Mouse (Mus musculus): ENCODE results near the gene Mbd3l2. TPM values are rescaled to one million over a fixed set of nuclear protein-coding genes. Genes with fewer than 3 reads are reported as not detected.
"Not testable (repeated sequence)": the region's sequence is repeated elsewhere in the genome, so short reads cannot be mapped to it uniquely, and the experiment has no call there.

Gene Mbd3l2
- polyA plus RNA-seq (2014; fragmentation: Nextera tagmentation; extraction: Ambion mirVana), result 0.17 TPM in 1 of 2 replicates, not detected in the other

DNA sequence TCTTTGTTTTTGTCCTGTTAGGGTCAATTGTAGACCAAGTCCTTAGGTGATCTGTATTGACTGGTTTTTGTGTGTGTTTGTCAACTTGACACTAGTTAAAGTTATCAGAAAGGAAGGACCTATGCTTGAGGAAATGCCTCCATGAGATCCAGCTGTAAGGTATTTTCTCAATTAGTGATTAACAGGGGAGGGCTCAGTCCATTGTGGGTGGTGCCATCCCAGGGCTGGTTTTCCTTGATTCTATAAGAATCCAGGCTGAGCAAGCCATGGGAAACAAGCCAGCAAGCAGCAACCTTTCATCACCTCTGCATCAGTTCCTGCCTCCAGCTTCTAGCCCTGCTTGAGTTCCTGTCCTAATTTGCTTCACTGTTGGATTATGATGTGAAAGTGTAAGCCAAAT lies at the start of gene Mbd3l2:
Gene Mbd3l2, plus strand, starts transcription at position 301 of the 400 bp plus-strand sequence.
- no peaks in the 10 kb centered on the region for H3K9me3 ChIP-seq (ENCODE audit: control insufficient read depth, low read length)
- H3K4me2 ChIP-seq (replicated peaks), result no peak within 1 kb of the TSS
- no peak within 1 kb of the TSS for H3K27ac ChIP-seq
- H3K27me3 ChIP-seq (ENCODE audit: control insufficient read depth, insufficient read depth, low read length), result no peaks in the 10 kb centered on the region
- ATAC-seq (ENCODE audit: low FRiP score) (no peak), DNase-seq (ENCODE audit: low spot score) (no peak)
- no peak within 1 kb of the TSS for H3K4me3 ChIP-seq (replicated peaks; ENCODE audit: low read length)
- H3K36me3 ChIP-seq (replicated peaks; ENCODE audit: control insufficient read depth, insufficient read depth), result no peaks in the 10 kb centered on the region
- no peak within 1 kb of the TSS for H3K9ac ChIP-seq
- H3K4me1 ChIP-seq (replicated peaks; ENCODE audit: control insufficient read depth, insufficient read depth, low read length), result no peaks in the 10 kb centered on the region

- DNase-seq (ENCODE audit: low spot score) (no peak), ATAC-seq (ENCODE audit: low FRiP score) (no peak)
- Histone ChIP-seq H3K9me3 (ENCODE audit: control insufficient read depth, low read length) (no peaks in the 10 kb centered on the region; the same call in 1 of the 2 replicates), H3K4me1 (replicated peaks; ENCODE audit: control insufficient read depth, insufficient read depth, low read length) (no peaks in the 10 kb centered on the region), H3K27ac (no peak overlapping the region), H3K4me2 (replicated peaks) (no peak overlapping the region), H3K27me3 (ENCODE audit: control insufficient read depth, insufficient read depth, low read length) (no peaks in the 10 kb centered on the region), H3K9ac (no peak overlapping the region), H3K4me3 (replicated peaks; ENCODE audit: low read length) (no peak overlapping the region), H3K36me3 (replicated peaks; ENCODE audit: control insufficient read depth, insufficient read depth) (no peaks in the 10 kb centered on the region)
- WGBS, result 37% methylated on average over 6 of the region's 6 CpGs
Measured at GRCm38 (mm10) chr9:18385782-18386181, 44.7 kb upstream of the Mbd3l2 start.

GRCm38 (mm10) chr9:18399629-18400028 lies 30.8 kb upstream of the Mbd3l2 start:
- no peak overlapping the region for H3K9ac ChIP-seq
- no peak overlapping the region for H3K4me2 ChIP-seq (replicated peaks)
- DNase-seq (ENCODE audit: low spot score) (no peak), ATAC-seq (ENCODE audit: low FRiP score) (no peak)
- WGBS, result 63% methylated on average over 1 of the region's 1 CpGs
- no peaks in the 10 kb centered on the region for H3K36me3 ChIP-seq (replicated peaks; ENCODE audit: control insufficient read depth, insufficient read depth)
- H3K27ac ChIP-seq, result no peak overlapping the region
- no peak overlapping the region for H3K4me3 ChIP-seq (replicated peaks; ENCODE audit: low read length)
- H3K9me3 ChIP-seq (ENCODE audit: control insufficient read depth, low read length), result no peaks in the 10 kb centered on the region
- no peaks in the 10 kb centered on the region for H3K27me3 ChIP-seq (ENCODE audit: control insufficient read depth, insufficient read depth, low read length)
- no peaks in the 10 kb centered on the region for H3K4me1 ChIP-seq (replicated peaks; ENCODE audit: control insufficient read depth, insufficient read depth, low read length)

DNA sequence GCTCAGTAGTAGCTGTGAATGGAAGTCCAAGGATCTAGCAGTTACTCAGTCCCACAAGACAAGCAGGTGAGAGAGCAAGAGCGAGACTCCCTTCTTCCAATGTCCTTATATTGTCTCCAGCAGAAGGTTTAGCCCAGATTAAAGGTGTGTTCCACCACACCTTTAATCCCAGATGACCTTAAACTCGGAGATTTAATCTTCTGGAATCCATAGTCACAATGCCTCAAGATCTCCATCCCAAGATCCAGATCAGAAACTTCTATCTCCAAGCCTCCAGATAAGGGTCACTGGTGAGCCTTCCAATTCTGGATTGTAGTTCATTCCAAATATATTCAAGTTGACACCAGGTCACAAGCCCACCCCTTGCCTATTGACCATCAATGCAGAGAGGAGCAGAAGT lies 27.6 kb upstream of the Mbd3l2 start, which contains the start of gene Naalad2:
Gene Naalad2, minus strand, starts transcription at position 101 of the 400 bp plus-strand sequence.
- H3K4me1 ChIP-seq (replicated peaks; ENCODE audit: control insufficient read depth, insufficient read depth, low read length); H3K4me2 ChIP-seq (replicated peaks); H3K27ac ChIP-seq; ATAC-seq (ENCODE audit: low FRiP score); H3K9me3 ChIP-seq (ENCODE audit: control insufficient read depth, low read length); H3K4me3 ChIP-seq (replicated peaks; ENCODE audit: low read length); DNase-seq (ENCODE audit: low spot score); H3K27me3 ChIP-seq (ENCODE audit: control insufficient read depth, insufficient read depth, low read length); H3K36me3 ChIP-seq (replicated peaks; ENCODE audit: control insufficient read depth, insufficient read depth); H3K9ac ChIP-seq: not testable (repeated sequence)
- WGBS, result 76% methylated on average over 2 of the region's 2 CpGs

- H3K27me3 ChIP-seq (ENCODE audit: control insufficient read depth, insufficient read depth, low read length), result no peaks in the 10 kb centered on the region
- ATAC-seq (ENCODE audit: low FRiP score) (no peak), DNase-seq (ENCODE audit: low spot score) (no peak)
- no peaks in the 10 kb centered on the region for H3K9me3 ChIP-seq (ENCODE audit: control insufficient read depth, low read length)
- H3K4me1 ChIP-seq (replicated peaks; ENCODE audit: control insufficient read depth, insufficient read depth, low read length), result no peaks in the 10 kb centered on the region
- WGBS, result 70% methylated on average over 1 of the region's 1 CpGs
- H3K4me2 ChIP-seq (replicated peaks), result no peak within 1 kb of the TSS
- no peak within 1 kb of the TSS for H3K27ac ChIP-seq
- H3K36me3 ChIP-seq (replicated peaks; ENCODE audit: control insufficient read depth, insufficient read depth), result no peaks in the 10 kb centered on the region
- H3K4me3 ChIP-seq (replicated peaks; ENCODE audit: low read length), result no peak within 1 kb of the TSS
- no peak within 1 kb of the TSS for H3K9ac ChIP-seq
Measured at GRCm38 (mm10) chr9:18404118-18404517, 26.3 kb upstream of the Mbd3l2 start, which contains the start of gene Ubtfl1. Gene Ubtfl1, plus strand, starts transcription at chr9:18404418.

DNA sequence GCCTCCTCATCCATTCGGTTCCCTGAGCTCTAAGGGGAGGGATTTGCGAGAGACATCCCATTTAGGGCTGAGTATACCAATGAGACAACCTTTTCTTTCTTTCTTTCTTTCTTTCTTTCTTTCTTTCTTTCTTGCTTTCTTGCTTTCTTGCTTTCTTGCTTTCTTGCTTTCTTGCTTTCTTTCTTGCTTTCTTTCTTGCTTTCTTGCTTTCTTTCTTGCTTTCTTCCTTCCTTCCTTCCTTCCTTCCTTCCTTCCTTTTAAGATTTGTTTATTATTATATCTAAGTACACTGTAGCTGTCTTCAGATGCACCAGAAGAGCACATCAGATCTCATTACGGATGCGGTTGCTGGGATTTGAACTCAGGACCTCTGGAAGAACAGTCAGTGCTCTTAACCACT lies 18.1 kb upstream of the Mbd3l2 start:
- not testable (repeated sequence) for ATAC-seq (ENCODE audit: low FRiP score); H3K36me3 ChIP-seq (replicated peaks; ENCODE audit: control insufficient read depth, insufficient read depth); H3K27me3 ChIP-seq (ENCODE audit: control insufficient read depth, insufficient read depth, low read length); H3K27ac ChIP-seq; H3K4me2 ChIP-seq (replicated peaks); H3K4me1 ChIP-seq (replicated peaks; ENCODE audit: control insufficient read depth, insufficient read depth, low read length); DNase-seq (ENCODE audit: low spot score); H3K9me3 ChIP-seq (ENCODE audit: control insufficient read depth, low read length); H3K4me3 ChIP-seq (replicated peaks; ENCODE audit: low read length); H3K9ac ChIP-seq
- WGBS, result 90% methylated on average over 4 of the region's 4 CpGs

- Histone ChIP-seq H3K4me3 (replicated peaks; ENCODE audit: low read length) (no peak overlapping the region), H3K9ac (no peak overlapping the region), H3K4me2 (replicated peaks) (no peak overlapping the region), H3K27me3 (ENCODE audit: control insufficient read depth, insufficient read depth, low read length) (no peaks in the 10 kb centered on the region), H3K9me3 (ENCODE audit: control insufficient read depth, low read length) (no peaks in the 10 kb centered on the region), H3K36me3 (replicated peaks; ENCODE audit: control insufficient read depth, insufficient read depth) (no peaks in the 10 kb centered on the region), H3K27ac (no peak overlapping the region), H3K4me1 (replicated peaks; ENCODE audit: control insufficient read depth, insufficient read depth, low read length) (no peaks in the 10 kb centered on the region)
- DNase-seq (ENCODE audit: low spot score) (no peak), ATAC-seq (ENCODE audit: low FRiP score) (no peak)
- WGBS, result 80% methylated on average over 10 of the region's 10 CpGs
Measured at GRCm38 (mm10) chr9:18431687-18432086, 1.2 kb downstream of the Mbd3l2 start.

DNA sequence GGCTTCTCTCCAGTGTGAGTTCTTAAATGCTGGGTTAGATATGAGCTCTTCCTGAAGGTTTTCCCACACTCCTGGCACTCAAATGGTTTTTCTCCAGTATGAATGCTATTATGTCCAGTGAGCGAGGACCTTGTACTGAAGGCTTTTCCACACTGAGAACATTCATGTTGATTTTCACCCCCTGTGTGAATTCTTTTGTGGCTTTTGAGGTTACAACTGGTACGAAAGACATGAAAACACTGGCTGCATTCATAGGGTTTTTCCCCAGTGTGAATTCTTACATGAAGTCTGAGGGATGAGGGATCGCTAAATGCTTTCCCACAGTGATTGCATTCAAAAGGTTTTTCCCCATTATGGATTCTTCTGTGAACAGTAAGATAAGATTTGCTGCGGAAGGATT lies 26.1 kb downstream of the Mbd3l2 start:
- Histone ChIP-seq H3K4me2 (replicated peaks) (no peak overlapping the region), H3K27ac (no peak overlapping the region), H3K27me3 (ENCODE audit: control insufficient read depth, insufficient read depth, low read length) (no peaks in the 10 kb centered on the region), H3K4me1 (replicated peaks; ENCODE audit: control insufficient read depth, insufficient read depth, low read length) (no peaks in the 10 kb centered on the region), H3K36me3 (replicated peaks; ENCODE audit: control insufficient read depth, insufficient read depth) (peaks cover 66% of the 10 kb centered on the region), H3K9me3 (ENCODE audit: control insufficient read depth, low read length) (peaks cover 21% of the 10 kb centered on the region), H3K4me3 (replicated peaks; ENCODE audit: low read length) (no peak overlapping the region), H3K9ac (no peak overlapping the region)
- no peak for DNase-seq (ENCODE audit: low spot score)
- WGBS, result 85% methylated on average over 4 of the region's 4 CpGs
- ATAC-seq (ENCODE audit: low FRiP score), result no peak

DNA sequence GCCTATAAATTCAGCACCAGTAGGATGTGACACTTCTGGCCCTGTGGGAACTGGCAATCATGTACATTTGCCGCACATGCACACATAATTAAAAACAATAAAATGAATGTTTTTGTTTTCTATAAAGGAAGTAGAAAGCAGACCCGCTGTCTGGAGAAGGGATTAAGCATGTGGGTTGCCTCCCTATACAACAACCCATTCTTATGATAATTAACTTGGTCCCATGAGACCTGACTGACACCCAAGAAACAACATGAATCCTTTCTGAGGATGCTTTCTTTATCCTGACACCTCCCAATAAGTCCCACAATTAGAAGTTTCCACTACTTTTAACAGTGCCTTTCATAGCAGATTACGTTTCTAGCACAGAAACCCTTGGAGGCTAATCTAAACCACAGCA lies 36.9 kb downstream of the Mbd3l2 start:
- no peak overlapping the region for H3K27ac ChIP-seq
- H3K27me3 ChIP-seq (ENCODE audit: control insufficient read depth, insufficient read depth, low read length), result no peaks in the 10 kb centered on the region
- WGBS, result 41% methylated on average over 3 of the region's 3 CpGs
- H3K4me1 ChIP-seq (replicated peaks; ENCODE audit: control insufficient read depth, insufficient read depth, low read length), result peaks cover 9% of the 10 kb centered on the region; the same call in 1 of the 2 replicates
- no peak overlapping the region for H3K4me3 ChIP-seq (replicated peaks; ENCODE audit: low read length)
- 0 out of 2 replicates have a peak, but pooled peaks cover 9% of the 10 kb centered on the region for H3K9me3 ChIP-seq (ENCODE audit: control insufficient read depth, low read length)
- DNase-seq (ENCODE audit: low spot score), result no peak
- peaks cover 61% of the 10 kb centered on the region for H3K36me3 ChIP-seq (replicated peaks; ENCODE audit: control insufficient read depth, insufficient read depth)
- no peak overlapping the region for H3K4me2 ChIP-seq (replicated peaks)
- no peak for ATAC-seq (ENCODE audit: low FRiP score)
- H3K9ac ChIP-seq, result no peak overlapping the region

- Histone ChIP-seq H3K4me3 (replicated peaks; ENCODE audit: low read length) (no peak overlapping the region), H3K27ac (no peak overlapping the region), H3K27me3 (ENCODE audit: control insufficient read depth, insufficient read depth, low read length) (no peaks in the 10 kb centered on the region), H3K9me3 (ENCODE audit: control insufficient read depth, low read length) (0 out of 2 replicates have a peak, but pooled peaks cover 9% of the 10 kb centered on the region), H3K9ac (no peak overlapping the region), H3K4me2 (replicated peaks) (no peak overlapping the region), H3K36me3 (replicated peaks; ENCODE audit: control insufficient read depth, insufficient read depth) (peaks cover 55% of the 10 kb centered on the region), H3K4me1 (replicated peaks; ENCODE audit: control insufficient read depth, insufficient read depth, low read length) (peaks cover 9% of the 10 kb centered on the region; the same call in 1 of the 2 replicates)
- 96% methylated on average over 3 of the region's 3 CpGs for WGBS
- no peak for DNase-seq (ENCODE audit: low spot score)
- no peak for ATAC-seq (ENCODE audit: low FRiP score)
Measured at GRCm38 (mm10) chr9:18468005-18468404, 37.6 kb downstream of the Mbd3l2 start.

Measured in hindbrain, embryonic 14.5 days (tissue).